Mouse (Mus musculus) left cerebral cortex, postnatal 14 days (tissue): ENCODE measurements around the gene Skap2. TPM values are rescaled to one million over a fixed set of nuclear protein-coding genes. Genes with fewer than 3 reads are reported as not detected.

Experiments
- DNase-seq, 2 experiments: peaks; one replicate each; pipeline ENCODE4 v3.0.0; 2021 to 2022; ENCODE audit warnings: low spot score in 2 of 2, mixed read lengths in 1 of 2
- intact Hi-C: fragments of 180-260 bp; cut with DNase I; formaldehyde crosslinking; loops from one replicate; pipeline ENCODE4 v1.15.1; 2025
- long read RNA-seq, 2 experiments: library from polyadenylated mRNA; stranded (forward); transcript quantifications; one replicate each; pipeline ENCODE4 v2.0.0; 2021
- total RNA-seq, 2 experiments: library from RNA; stranded (reverse); gene quantifications; 2 replicates each; pipeline ENCODE4 v1.2.3; 2021

Gene Skap2
- total RNA-seq = 1 to 10 TPM; 6.9 to 7.4 TPM
- long read RNA-seq, experiment 1, partial matches to known transcripts = 0 of 6 reads
- long read RNA-seq, experiment 1, other reads (novel, unspliced or antisense) = 2 of 6 reads
- long read RNA-seq, experiment 2, transcript Skap2-205 (13 exons, 3,382 nt) = major isoform, 9 of 12 reads
- long read RNA-seq, experiment 2, partial matches to known transcripts = 1 of 12 reads
- long read RNA-seq, experiment 2, other reads (novel, unspliced or antisense) = 2 of 12 reads

DNA sequence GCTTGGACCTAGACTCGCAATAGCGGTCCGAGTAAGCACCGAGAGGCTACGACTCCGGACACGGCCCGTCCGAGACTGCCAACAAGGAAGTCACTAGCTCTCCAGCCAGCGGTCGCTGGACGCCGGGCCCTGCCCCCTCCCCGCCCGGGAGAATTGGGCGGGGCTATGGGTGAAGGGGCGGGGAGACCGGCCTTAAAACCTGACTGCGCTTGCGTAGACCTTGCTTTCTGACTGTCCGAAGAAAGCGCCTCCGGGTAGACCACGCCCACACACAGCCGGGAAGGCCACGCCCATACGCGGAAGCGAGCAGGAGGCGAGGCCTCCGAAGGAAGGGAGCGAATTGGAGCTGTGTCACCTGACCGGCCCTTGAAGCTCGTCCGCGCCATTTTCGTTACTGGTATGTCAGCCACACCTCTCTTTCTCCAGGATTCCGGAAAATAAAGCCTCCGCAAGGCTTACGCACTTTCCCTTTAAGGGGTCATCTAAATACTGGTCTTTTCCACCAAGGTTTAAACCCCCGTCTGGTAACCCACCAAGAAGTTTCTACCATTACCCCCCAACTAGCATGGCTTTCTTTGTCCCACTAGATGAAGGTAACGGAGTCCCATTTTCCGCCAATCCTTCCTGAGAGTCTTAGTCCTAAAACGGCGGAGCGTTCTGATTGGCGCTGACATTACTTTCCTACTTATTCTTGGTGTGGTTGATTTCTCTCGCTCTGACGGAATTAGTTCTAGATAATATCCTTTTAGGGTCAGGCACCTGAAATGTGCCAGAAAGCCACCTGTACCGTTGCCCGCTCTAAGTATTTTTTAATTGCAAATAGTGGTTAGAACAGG is at the start of gene Skap2:
Gene Skap2, minus strand, starts transcription at position 141 of the 836 bp plus-strand sequence.
- peak; percentile 98 for DNase-seq
- intact Hi-C loops = no loop called here

DNA sequence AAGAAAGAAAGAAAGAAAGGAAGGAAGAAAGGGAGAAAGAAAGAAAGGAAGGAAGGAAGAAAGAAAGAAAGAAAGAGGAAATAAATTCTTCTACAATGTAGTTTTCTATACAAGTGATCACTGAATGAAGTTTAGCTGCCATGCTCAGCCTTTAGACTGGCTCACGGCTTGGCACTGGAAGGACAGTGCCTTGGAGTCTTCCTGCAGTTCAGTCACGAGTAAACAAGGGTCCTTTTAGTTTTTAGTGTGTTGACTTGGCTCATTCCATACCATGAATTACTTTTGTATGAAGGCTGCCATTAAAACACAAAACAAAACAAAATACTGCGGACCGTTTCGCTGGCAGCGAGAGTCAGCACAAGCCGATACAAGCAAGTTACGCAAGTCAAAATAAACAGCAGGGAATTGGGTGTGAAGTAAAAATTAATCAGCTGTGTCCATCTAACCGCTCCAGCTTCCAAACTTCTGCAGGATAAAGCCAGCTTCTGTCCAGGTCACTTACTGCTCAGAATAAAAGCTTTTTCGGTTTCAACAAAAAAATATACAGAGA is 46.6 kb upstream of the Skap2 start:
- intact Hi-C loops = no loop called here

DNA sequence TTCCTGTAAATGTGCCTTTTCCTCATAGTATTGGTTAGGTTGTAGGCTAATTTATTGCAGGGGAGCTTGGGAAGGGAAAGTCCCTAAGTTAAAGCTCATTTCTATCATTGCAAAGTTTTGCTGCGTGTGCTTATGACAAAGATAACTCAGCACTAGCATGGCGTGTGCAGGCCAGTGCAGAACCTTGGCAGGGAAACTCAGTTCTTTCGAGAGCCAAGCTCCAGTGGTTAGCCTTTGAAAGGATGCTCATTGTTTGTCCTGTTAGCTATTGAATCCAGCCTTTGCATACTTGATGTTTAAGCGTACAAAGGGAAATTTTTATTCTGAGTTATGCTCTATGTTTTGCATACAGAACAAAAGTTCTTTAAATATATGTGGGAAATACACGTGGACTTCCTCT is 45.8 kb upstream of the Skap2 start:
- DNase-seq = no peak
- intact Hi-C loops = no loop called here

More for the DNA sequence above, 46.6 kb upstream of the Skap2 start:
- no peak for DNase-seq

DNA sequence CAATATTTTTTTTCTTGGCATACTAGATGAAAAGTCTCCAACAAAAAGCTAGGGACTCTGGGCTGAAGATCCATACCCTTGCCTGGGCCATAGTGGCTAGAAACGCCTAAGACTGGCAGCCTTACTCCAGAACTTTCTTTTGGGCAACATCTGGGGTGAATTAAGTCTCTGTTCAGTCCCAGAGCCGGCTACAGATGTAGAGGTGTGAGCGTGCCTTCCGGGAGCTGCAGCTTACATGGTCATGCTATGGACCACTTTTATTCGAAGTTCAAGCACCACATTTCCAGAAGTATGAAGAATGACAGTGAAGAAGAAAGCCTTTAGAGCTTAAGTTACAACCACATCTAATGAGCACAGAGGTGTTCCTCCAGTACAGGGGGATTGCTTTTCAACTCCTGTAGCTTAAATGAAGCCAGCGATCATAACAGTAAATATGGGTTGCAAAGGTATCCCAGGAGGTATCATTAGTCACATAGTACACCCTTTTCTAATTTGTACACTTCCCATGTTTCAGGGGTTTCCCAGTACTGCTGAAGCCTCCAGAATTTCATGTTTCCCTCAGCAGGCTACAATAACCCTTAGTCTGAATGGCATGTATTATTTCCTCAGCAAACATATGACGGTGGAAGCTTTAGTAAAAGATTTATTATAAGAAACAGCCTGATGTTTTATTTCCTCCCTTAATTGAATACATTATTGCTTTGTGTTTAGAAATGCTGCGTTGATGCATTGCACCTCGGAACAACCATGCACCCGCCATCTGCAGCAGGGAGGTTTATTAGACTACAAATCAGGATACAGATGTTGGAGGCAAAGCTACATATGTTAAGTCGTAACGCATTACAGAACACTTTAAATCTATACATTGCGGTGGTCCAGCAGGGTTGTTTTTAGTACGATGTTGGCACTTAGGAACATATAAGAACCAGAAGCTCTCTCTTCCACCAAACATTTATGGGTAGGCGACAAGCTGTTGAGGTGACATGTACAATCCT is 41.5 kb upstream of the Skap2 start:
- DNase-seq = no peak
- intact Hi-C loops = no loop called here

DNA sequence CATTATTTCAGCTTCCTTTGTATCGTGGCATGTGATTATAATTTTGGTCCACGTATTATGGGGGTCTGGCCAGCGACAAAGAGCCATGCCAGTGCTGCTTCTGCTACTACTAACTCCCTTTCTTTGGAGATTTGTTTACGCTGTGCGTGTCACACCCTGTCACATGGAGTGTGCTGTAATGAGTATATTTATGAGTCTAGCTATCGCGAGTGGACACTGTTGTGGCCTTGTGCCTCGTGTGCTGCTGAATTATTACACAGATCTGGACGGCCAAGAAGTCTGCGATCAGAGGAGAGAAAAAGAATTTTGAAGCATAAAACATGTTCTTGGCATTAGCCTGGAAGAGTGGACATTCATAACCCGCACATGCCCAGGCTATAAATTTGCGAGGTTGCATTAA is 37.7 kb upstream of the Skap2 start:
- intact Hi-C loops = no loop called here

DNA sequence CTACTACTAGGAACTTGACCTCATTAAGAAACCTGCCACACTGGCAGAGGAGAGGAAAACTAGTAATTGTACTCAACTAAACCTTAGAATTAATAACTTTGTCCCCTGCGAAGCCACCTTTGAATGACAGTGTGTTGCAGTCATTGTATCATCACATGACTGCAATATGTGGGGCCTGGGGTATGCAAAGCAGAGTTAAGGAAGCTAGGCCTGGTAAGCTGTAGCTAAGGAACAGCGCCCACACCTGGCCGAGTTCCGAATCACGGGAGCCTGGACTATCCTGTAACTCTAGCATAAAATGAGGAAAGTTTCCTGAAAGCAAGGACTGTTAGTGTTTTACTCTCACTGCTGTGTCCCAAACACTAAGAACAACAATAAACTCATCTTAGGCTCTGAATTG is 33.2 kb upstream of the Skap2 start:
- intact Hi-C loops = no loop called here
- no peak for DNase-seq

More for the DNA sequence above, 37.7 kb upstream of the Skap2 start:
- no peak for DNase-seq

DNA sequence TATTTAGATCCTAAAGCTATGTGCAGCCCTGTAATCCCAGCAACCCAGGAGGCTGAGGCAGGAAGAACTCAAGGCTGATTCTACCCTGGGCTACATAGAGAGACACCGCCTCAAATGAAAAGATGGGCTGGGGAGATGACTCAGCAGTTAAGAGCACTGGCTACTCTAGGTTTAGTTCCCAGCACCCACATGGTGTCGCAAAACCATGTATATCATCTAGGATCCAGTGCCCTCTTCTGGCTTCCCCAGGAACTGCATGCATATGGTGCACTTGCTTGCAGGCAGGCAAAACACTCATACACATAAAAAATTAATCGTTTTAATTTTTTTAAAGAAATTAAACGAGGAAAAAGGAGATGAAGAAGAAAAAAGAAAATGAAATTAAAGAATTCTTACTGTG is 23.7 kb upstream of the Skap2 start:
- intact Hi-C loops = no loop called here
- no peak for DNase-seq

DNA sequence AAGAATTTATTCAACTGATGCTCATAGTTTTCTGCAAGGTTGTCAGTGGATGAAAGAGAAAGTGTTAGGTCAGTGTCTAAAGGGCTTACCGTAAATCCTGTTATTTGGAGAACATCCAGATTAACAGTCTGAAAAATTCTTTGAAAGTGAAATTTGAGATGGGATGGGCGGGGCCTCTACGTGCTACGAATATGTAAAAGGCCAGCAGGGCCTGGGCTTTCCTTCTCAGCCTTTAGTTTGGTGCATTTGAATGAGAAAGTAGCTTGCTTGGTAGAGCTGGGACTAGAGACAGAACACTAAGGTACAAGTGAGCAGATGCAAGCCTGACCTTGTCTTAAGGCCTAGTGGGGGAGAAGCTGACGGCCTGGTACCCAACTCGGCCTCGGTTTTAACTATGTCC is 18.8 kb upstream of the Skap2 start:
- DNase-seq = no peak
- intact Hi-C loops = no loop called here

DNA sequence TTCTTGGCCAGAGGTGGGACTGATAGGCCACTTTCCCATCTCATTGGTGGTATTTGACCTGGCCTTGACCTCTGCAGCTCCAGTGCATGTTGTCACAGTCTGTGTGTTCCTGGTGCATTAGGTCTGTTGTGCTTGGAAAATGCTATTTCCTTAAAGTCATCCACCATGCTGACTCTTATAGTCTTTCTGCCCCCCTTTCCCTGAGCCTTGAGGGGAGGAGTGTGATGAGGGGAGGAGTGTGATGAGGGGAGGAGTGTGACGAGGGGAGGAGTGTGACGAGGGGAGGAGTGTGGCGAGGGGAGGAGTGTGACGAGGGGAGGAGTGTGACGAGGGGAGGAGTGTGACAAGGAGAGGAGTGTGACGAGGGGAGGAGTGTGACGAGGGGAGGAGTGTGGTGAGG is 15.8 kb upstream of the Skap2 start:
- intact Hi-C loops = no loop called here
- no peak for DNase-seq

DNA sequence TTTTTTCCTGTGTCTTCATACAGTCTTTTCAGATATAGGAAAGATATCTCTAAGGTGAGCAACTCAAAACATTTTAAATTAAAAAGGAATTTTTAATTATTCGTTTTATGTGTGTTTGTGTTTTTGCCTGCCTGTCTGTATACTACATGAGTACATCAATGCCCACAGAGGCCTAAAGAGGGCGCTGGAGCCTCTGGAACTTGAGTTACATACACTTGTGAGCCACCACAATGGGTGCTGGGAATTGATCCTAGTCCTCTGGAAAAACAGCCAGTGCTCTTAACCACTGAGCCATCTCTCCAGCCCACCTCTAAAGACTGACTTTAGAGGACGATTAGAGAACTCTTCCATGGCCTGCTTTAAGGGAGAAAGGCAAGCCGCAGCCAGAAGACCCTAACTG is 14.8 kb upstream of the Skap2 start:
- no peak for DNase-seq
- intact Hi-C loops = no loop called here

DNA sequence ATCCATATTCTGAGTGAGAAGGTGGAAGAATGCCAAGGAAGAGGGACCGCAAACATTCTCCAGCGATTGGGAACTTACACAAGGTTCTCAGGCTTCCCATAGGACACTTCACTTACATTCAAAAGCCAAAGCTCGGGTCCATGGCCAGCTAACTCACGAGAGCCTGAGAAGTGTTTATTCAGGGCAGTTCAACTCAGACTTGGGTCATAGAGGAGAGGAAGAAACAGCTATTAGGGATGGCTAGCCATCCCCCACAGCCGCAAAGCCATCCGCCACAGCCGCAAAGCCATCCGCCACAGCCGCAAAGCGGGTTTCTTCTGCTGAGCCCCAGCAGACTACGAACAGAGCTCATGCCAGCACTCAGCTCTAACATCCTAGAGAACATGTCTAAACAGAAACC is 13.9 kb upstream of the Skap2 start:
- intact Hi-C loops = no loop called here
- no peak for DNase-seq

DNA sequence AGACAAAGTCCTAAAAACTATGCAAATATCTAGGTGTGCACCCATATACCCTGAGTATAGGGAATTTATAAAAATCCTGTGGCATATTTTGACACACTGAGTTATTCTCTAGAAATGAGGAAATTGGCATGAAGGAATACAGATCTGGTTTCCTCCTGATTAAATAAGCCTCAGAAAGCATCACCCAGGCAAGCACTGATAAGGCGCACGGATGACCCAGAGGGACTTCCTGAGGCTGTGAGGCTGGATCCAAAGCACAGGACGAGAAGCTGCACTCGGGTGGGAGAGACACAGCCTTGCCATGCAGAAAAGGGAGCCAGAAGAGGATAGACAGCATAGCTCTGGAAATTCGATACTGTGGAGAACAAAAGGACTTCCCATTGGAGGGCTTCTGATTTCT is 12.4 kb upstream of the Skap2 start:
- intact Hi-C loops = no loop called here
- DNase-seq = no peak

DNA sequence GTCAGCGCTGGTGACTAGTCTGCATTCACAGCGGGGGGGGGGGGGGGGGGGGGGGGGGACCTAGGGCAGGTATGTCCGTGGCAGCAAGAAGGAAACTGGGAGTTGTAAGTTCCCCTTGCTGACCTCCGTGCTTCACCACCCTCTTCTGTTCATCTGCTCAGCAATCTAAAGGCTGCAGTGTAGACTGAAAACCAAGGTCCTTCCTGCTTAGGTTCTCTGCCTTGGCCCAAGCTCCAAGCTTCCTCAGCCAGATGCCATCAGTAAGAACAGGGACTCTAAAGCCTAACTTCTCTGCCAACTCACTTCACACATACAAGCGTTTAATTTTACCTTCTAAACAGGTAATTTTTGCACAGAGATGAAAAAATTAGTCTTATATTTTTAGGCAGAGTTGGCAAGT is 10.0 kb upstream of the Skap2 start:
- no peak for DNase-seq
- intact Hi-C loops = no loop called here

DNA sequence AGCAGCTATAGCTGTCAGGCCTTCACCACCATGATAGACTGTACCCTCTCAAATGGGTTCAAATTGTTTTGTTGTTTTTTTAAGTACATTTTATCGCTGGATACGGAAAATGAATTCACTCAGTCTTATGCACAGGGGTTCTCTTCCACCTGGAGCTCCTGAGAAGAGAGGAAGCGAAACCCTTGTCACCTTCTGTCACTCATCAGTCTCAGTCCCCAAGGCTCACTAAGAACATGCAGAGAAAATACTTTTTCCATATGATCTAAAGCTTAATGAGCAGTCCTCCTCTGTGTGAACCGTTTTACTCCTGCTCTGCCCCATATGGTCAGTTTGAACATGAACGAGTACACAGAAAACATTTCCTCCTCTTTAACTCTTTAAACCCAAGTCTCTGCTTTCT is 7.9 kb upstream of the Skap2 start:
- intact Hi-C loops = no loop called here
- DNase-seq = no peak

DNA sequence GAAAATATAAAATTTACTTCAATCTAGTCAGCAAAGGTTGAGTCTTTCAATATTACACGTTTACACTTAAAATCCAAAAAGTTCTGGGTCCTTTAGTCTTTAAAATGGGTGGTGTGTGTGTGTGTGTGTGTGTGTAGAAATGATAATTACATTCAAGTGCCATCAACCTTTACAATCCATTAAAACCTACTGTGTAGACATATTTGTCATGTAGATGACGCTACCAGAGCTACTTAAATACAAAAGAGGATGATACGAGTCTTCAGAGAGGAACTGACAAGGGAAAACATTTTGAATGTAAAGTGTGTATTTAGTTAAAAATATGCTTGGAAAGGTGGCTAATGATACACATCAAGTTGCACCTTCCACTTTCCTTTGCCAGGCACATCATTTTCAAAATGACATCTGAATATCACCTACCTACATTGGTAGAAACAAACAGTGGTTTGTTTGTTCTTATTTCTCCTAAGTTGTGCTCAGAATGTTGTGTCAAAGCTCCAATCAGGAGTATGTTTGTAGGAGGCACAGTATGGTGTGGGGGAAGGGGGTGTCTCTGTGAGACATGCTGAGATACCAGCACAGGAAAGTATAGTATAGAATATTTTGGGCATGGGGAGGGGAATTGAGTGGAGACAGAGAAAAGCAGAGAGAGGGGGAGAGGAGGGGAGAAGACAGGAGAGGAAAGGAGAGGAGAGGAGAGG is 1.0 kb upstream of the Skap2 start:
- intact Hi-C loops = no loop called here
- DNase-seq = no peak

DNA sequence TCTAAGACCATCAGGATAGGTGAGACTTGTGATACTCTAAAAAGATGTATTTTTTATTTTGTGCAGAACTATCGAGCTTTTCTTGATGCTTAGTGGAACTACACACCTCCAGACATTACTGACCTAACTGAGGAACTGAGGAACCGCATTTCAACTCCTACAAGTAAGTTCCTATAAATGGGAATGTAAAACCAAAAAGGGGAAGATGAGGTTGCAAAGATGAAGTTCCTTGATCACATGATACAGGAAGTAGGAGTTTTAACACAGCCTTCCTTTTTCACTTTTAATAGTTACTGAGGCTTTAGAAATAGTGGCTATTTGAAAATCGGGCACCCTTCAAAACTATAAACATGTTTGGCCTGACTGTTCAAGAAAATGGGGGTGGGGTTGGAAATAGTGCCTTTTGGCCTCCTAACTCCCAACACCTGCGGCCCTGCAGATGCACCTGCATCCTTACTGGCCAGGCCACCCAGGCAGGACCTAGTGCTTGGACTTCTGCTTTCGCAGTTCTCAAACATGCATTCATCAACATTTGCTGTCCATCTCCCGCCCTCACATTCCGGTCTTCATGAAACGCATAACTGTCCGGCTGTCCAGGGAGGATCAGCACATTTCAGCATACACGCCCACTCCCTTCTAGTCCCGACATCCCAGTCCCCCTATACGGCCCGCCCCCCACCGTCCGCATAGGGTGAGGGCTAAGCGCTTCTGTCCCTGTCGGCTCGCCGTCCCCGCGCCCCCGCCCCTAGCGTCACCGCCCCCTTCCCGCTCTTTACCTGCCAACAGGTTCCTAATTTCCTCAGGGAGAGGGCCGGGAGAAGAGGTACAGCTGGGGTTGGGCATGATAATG is 565 bp downstream of the Skap2 start:
- peak in 1 of 2 experiments; percentile 5 for DNase-seq
- intact Hi-C loops = no loop called here

DNA sequence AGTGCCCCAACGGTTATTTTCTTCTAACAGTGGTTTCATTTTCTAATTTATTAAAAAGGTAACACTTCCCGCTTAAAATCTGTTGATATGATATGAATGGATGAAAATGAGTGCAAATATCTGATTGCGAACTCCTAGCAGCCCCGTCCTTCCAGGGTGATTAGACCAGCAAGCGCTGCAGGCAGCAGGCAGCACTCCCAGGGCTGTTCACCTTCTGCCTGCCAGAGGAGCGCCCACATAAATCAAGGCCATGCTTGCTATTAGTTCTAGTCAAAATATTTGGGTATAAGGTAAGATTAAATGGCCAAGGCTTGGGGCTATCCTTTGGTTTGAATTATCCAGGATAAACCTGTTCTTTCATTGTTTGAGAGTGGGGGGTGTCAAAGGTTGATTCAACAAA is 3.0 kb downstream of the Skap2 start:
- DNase-seq = no peak
- intact Hi-C loops = loop anchor here (5.0 to 10.0 kb wide), 3 partner anchors 153 to 837 kb away; partner anchors contain the start of genes Evx1 and Hoxa2

DNA sequence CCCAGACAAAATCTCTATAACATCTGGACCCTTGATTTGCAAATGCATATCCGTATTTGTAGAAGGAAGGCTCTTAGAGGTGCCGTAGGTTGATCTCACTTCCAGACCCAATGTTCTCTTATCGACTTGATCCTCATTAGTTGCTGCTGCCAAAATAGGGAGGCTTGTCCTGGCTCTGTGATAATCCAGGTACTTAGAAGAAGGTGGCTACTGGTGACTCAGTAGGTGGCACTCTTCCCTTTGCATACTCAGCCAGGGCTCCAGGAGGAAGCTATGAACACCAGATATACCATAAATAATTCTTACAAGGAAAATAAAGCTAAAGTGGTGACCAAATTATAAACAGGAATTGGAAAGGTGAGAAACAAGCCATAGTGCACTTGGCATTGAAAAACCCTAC is 3.6 kb downstream of the Skap2 start:
- intact Hi-C loops = loop anchor here (5.0 to 10.0 kb wide), 3 partner anchors 154 to 836 kb away; partner anchors contain the start of genes Evx1 and Hoxa2

More for the DNA sequence above, 3.6 kb downstream of the Skap2 start:
- DNase-seq = no peak
